Mouse (Mus musculus): ENCODE results near the gene Cep57l1.

DNA sequence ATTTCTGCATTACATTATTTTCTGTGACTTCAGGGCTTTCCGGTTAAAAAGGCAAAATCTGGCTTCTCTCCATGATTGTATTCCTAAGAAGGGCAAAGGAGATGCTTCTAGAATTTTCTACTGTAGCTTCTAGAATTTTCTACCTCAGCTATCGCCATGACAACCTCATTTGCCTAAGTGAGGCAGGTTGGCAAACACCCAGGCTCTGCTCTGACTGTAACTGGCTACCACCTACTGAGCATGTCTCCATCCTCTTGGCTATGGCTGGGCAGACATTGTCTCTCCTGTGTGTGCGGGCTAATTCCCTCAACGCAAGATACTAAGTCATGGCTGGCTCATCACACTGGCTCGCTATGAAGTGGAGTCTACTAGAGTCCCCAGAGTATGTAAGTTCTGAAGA is 63.1 kb downstream of the Cep57l1 start:
- TF ChIP-seq CTCF (IDR thresholded peaks at IDR 0.05; ENCODE audit: low read depth) (no peak), EP300 (IDR thresholded peaks at IDR 0.05; ENCODE audit: low read depth) (no peak)
